Mouse (Mus musculus) liver, adult 2 months (tissue): Measurements from ENCODE around the gene Arhgef38. TPM values are rescaled to one million over a fixed set of nuclear protein-coding genes. Genes with fewer than 3 reads are reported as not detected.

Experiments used
- DNase-seq: peaks from one replicate; pipeline ENCODE4 v3.0.0-alpha.2; 2011; ENCODE audit warnings: low read depth, low spot score; ENCODE audit errors: extremely low read depth
- H3K27ac ChIP-seq: fragments of 200-500 bp; replicated peaks from 2 replicates; pipeline ENCODE4 v1.5.1; 2012; ENCODE audit warnings: low read depth, mild to moderate bottlenecking, control low read depth, inconsistent platforms, low read length; ENCODE audit not compliant: insufficient read depth
- H3K27me3 ChIP-seq: fragments of 200-500 bp; 2 replicates; pipeline ENCODE4 v1.6.1; 2012; ENCODE audit warnings: mild to moderate bottlenecking, moderate library complexity, low read length, inconsistent platforms; ENCODE audit not compliant: control insufficient read depth, insufficient read depth
- H3K36me3 ChIP-seq: fragments of 200-500 bp; 2 replicates; pipeline ENCODE4 v1.6.1; 2012; ENCODE audit warnings: low read length, inconsistent platforms; ENCODE audit not compliant: control insufficient read depth, insufficient read depth
- H3K4me1 ChIP-seq: fragments of 200-500 bp; 2 replicates; pipeline ENCODE4 v1.6.1; 2011; ENCODE audit warnings: low read length; ENCODE audit not compliant: control insufficient read depth, insufficient read depth
- H3K4me3 ChIP-seq: fragments of 200-500 bp; 2 replicates; pipeline ENCODE4 v1.5.1; 2011; ENCODE audit warnings: low read depth, mild to moderate bottlenecking, control low read depth, low read length, moderate library complexity; ENCODE audit not compliant: insufficient read depth
- H3K79me2 ChIP-seq: fragments of 200-500 bp; 2 replicates; pipeline ENCODE4 v1.6.1; 2012; ENCODE audit warnings: inconsistent platforms, mild to moderate bottlenecking, low read length, moderate library complexity; ENCODE audit not compliant: control insufficient read depth, insufficient read depth
- H3K9ac ChIP-seq: fragments of 200-500 bp; 2 replicates; pipeline ENCODE4 v1.6.1; 2012; ENCODE audit warnings: low read depth, mild to moderate bottlenecking, control low read depth, inconsistent platforms, low read length
- CTCF ChIP-seq: fragments of 200-500 bp; IDR thresholded peaks from 2 replicates; pipeline ENCODE4 v1.5.1; 2011; ENCODE audit warnings: low read depth, low read length, control low read depth
- POLR2A ChIP-seq: fragments of 200-500 bp; IDR thresholded peaks from 2 replicates; pipeline ENCODE4 v1.6.1; 2011; ENCODE audit warnings: low read length, control low read depth; ENCODE audit not compliant: insufficient read depth; ENCODE audit errors: extremely low read depth
- WGBS: fragments of 180-500 bp; shearing (Covaris S2); methylation state at CpG from one replicate; pipeline ENCODE4 v1.1.7; 2018; 5-methylcytosine and 5-hydroxymethylcytosine counted together
- polyA plus RNA-seq: library from polyadenylated mRNA; depleted of rRNA; stranded (reverse); fragments of >200 nt; gene quantifications from 2 replicates; pipeline ENCODE4 v1.2.3, GENCODE M21; 2012
- total RNA-seq: library from RNA; depleted of rRNA; stranded (reverse); fragments of >200 nt; gene quantifications from 2 replicates; pipeline ENCODE4 v1.2.3, GENCODE M21; 2014

Gene Arhgef38
- total and polyA plus RNA-seq, 2 experiments: 0.09 TPM; not detected in 1

GRCm38 (mm10) chr3:133111741-133112140, 123.0 kb downstream of the Arhgef38 start:
- no peak for TF ChIP-seq POLR2A
- TF ChIP-seq CTCF: peak; percentile 17; the same call in 1 of the 2 replicates
- Histone ChIP-seq H3K27me3 (no peaks in the 10 kb centered on the region), H3K9ac (no peak overlapping the region), H3K4me3 (no peak overlapping the region), H3K36me3 (peaks cover 18% of the 10 kb centered on the region), H3K79me2 (no peaks in the 10 kb centered on the region), H3K4me1 (no peaks in the 10 kb centered on the region), H3K27ac (no peak overlapping the region)
- WGBS: 22% methylated on average over 2 of the region's 2 CpGs
- peak; percentile 10 for DNase-seq

GRCm38 (mm10) chr3:133109844-133110243, 124.9 kb downstream of the Arhgef38 start:
- peaks cover 31% of the 10 kb centered on the region for H3K36me3 ChIP-seq
- no peak for DNase-seq
- TF ChIP-seq CTCF: no peak
- TF ChIP-seq POLR2A: no peak
- H3K79me2 ChIP-seq: no peaks in the 10 kb centered on the region
- 92% methylated on average over 4 of the region's 4 CpGs for WGBS
- H3K9ac ChIP-seq: no peak overlapping the region
- no peaks in the 10 kb centered on the region for H3K27me3 ChIP-seq
- H3K27ac ChIP-seq: no peak overlapping the region
- H3K4me3 ChIP-seq: no peak overlapping the region
- no peaks in the 10 kb centered on the region for H3K4me1 ChIP-seq

GRCm38 (mm10) chr3:133108731-133109130, 126.0 kb downstream of the Arhgef38 start:
- TF ChIP-seq CTCF (no peak), POLR2A (no peak)
- peaks cover 36% of the 10 kb centered on the region for H3K36me3 ChIP-seq
- H3K79me2 ChIP-seq: no peaks in the 10 kb centered on the region
- H3K9ac ChIP-seq: no peak overlapping the region
- no peak overlapping the region for H3K4me3 ChIP-seq
- no peaks in the 10 kb centered on the region for H3K4me1 ChIP-seq
- DNase-seq: no peak
- WGBS: 93% methylated on average over 4 of the region's 4 CpGs
- no peak overlapping the region for H3K27ac ChIP-seq
- H3K27me3 ChIP-seq: no peaks in the 10 kb centered on the region

GRCm38 (mm10) chr3:133104436-133104835, 130.3 kb downstream of the Arhgef38 start:
- TF ChIP-seq CTCF (no peak), POLR2A (no peak)
- Histone ChIP-seq H3K36me3 (peaks cover 60% of the 10 kb centered on the region), H3K27me3 (no peaks in the 10 kb centered on the region), H3K9ac (no peak overlapping the region), H3K79me2 (no peaks in the 10 kb centered on the region), H3K4me3 (no peak overlapping the region), H3K27ac (no peak overlapping the region), H3K4me1 (no peaks in the 10 kb centered on the region)
- 96% methylated on average over 3 of the region's 3 CpGs for WGBS
- DNase-seq: no peak

- no peak overlapping the region for H3K27ac ChIP-seq
- DNase-seq: no peak
- H3K36me3 ChIP-seq: peaks cover 57% of the 10 kb centered on the region
- no peak overlapping the region for H3K9ac ChIP-seq
- H3K79me2 ChIP-seq: no peaks in the 10 kb centered on the region
- H3K4me1 ChIP-seq: no peaks in the 10 kb centered on the region
- TF ChIP-seq CTCF (no peak), POLR2A (no peak)
- no peak overlapping the region for H3K4me3 ChIP-seq
- H3K27me3 ChIP-seq: no peaks in the 10 kb centered on the region
- WGBS: 84% methylated on average over 3 of the region's 3 CpGs
Observed at GRCm38 (mm10) chr3:133103768-133104167, 131.0 kb downstream of the Arhgef38 start.

GRCm38 (mm10) chr3:133098909-133099308, 135.8 kb downstream of the Arhgef38 start:
- Histone ChIP-seq H3K4me1 (no peaks in the 10 kb centered on the region), H3K4me3 (no peak overlapping the region), H3K79me2 (no peaks in the 10 kb centered on the region), H3K9ac (no peak overlapping the region), H3K36me3 (peaks cover 46% of the 10 kb centered on the region), H3K27ac (no peak overlapping the region), H3K27me3 (no peaks in the 10 kb centered on the region)
- DNase-seq: no peak
- TF ChIP-seq CTCF: no peak
- no peak for TF ChIP-seq POLR2A
- WGBS: 89% methylated on average over 2 of the region's 2 CpGs

GRCm38 (mm10) chr3:133098336-133098735, 136.4 kb downstream of the Arhgef38 start:
- WGBS: 93% methylated on average over 4 of the region's 4 CpGs
- Histone ChIP-seq H3K4me1 (0 out of 2 replicates have a peak, but pooled peaks cover 3% of the 10 kb centered on the region), H3K27ac (no peak overlapping the region), H3K4me3 (no peak overlapping the region), H3K79me2 (no peaks in the 10 kb centered on the region; the same call in 1 of the 2 replicates), H3K36me3 (peaks cover 41% of the 10 kb centered on the region), H3K9ac (no peak overlapping the region), H3K27me3 (no peaks in the 10 kb centered on the region)
- no peak for DNase-seq
- TF ChIP-seq CTCF: no peak
- no peak for TF ChIP-seq POLR2A
